Mouse (Mus musculus): ENCODE data around the gene Zfyve27. TPM values are rescaled to one million over a fixed set of nuclear protein-coding genes. Genes with fewer than 3 reads are reported as not detected.

The Zfyve27 gene
- polyA plus RNA-seq, 1 experiment from 2014 or later = 25.3 TPM

GRCm38 (mm10) chr19:42230288-42230568 is 66.5 kb downstream of the Zfyve27 start:
- no peaks in the 10 kb centered on the region for H3K4me1 ChIP-seq (ENCODE audit: insufficient read depth, low read depth, low read length)
- DNase-seq (ENCODE audit: low spot score) (no peak), ATAC-seq (no peak)
- no peak overlapping the region for H3K4me2 ChIP-seq (replicated peaks; ENCODE audit: low read depth, low read length)
- H3K9me3 ChIP-seq (ENCODE audit: low read length) = no peaks in the 10 kb centered on the region
- no peak overlapping the region for H3K9ac ChIP-seq (replicated peaks; ENCODE audit: low read depth)
- H3K27me3 ChIP-seq (replicated peaks; ENCODE audit: insufficient read depth, low read length) = no peaks in the 10 kb centered on the region
- H3K36me3 ChIP-seq (ENCODE audit: insufficient read depth, low read length) = no peaks in the 10 kb centered on the region
- H3K27ac ChIP-seq (ENCODE audit: low read length) = no peak overlapping the region
- H3K4me3 ChIP-seq (ENCODE audit: low read depth, low read length) = no peak overlapping the region
- TF ChIP-seq CTCF (IDR thresholded peaks at IDR 0.05) (no peak), EP300 (IDR thresholded peaks at IDR 0.05) (no peak)
- 54% methylated on average over 5 of the region's 5 CpGs for WGBS

DNA sequence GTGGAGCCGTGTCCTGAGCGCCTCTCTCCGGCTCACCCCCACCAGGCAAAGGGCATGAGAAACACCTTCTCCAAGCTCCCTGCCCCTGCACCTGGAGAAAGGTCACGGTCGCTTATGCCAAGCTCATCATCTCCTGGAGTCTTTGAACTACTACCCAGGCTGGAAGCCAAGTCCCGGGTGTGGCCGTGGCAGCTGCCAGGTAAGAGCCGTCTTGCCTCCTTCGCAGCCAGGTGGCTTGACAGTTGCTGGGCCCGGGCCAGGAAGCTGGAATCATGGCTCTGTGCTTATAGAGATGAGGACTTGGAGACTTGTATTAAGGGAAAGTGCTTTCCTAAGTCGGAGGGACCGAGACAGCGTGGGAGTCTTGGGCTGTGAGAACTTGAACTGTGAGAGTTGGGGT is 67.2 kb downstream of the Zfyve27 start:
- 68% methylated on average over 13 of the region's 13 CpGs for WGBS
- Histone ChIP-seq H3K4me2 (replicated peaks; ENCODE audit: low read depth, low read length) (no peak overlapping the region), H3K4me1 (ENCODE audit: insufficient read depth, low read depth, low read length) (no peaks in the 10 kb centered on the region), H3K4me3 (ENCODE audit: low read depth, low read length) (no peak overlapping the region), H3K36me3 (ENCODE audit: insufficient read depth, low read length) (no peaks in the 10 kb centered on the region), H3K9me3 (ENCODE audit: low read length) (no peaks in the 10 kb centered on the region), H3K27ac (ENCODE audit: low read length) (no peak overlapping the region), H3K9ac (replicated peaks; ENCODE audit: low read depth) (no peak overlapping the region), H3K27me3 (replicated peaks; ENCODE audit: insufficient read depth, low read length) (no peaks in the 10 kb centered on the region)
- ATAC-seq (no peak), DNase-seq (ENCODE audit: low spot score) (no peak)
- TF ChIP-seq CTCF (IDR thresholded peaks at IDR 0.05) (no peak), EP300 (IDR thresholded peaks at IDR 0.05) (no peak)

DNA sequence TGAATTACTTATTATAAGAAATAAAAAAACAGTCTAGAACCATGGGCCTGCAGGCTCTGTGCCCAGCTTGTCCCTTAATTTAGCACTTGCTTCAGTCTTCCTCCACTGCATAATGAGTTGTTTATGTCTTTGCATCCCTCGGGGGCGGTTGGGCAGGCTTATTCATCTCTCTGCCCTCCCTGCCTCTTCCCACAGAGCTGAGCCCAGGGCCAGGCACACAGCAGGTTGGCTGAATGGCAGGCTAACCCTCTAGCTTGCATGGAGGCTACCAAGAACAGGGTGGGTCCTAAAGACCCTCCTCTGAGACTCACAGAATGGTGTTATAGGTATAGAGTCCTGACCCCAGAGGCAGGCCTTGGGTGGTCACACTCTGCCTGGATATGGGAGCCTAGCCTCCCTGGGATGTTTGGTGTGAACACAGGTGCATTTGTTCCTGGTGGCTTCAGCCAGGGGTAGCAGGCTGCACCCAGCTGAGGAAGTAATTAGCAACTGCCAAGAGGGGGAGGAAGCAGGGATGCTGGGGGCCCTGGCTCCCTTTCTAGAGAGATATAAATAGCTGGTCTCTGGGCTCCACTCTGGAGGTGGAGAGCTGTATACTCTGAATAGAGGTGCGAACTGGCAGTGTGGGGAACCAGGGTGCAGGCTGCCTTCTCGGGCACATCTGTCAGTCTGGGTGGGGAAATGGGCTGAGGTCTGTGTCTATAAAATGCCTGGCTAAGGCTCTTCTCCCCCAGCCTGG is 74.0 kb downstream of the Zfyve27 start:
- Histone ChIP-seq H3K4me3 (ENCODE audit: low read depth, low read length) (no peak overlapping the region), H3K27me3 (replicated peaks; ENCODE audit: insufficient read depth, low read length) (no peaks in the 10 kb centered on the region), H3K27ac (ENCODE audit: low read length) (no peak overlapping the region), H3K4me1 (ENCODE audit: insufficient read depth, low read depth, low read length) (no peaks in the 10 kb centered on the region), H3K36me3 (ENCODE audit: insufficient read depth, low read length) (no peaks in the 10 kb centered on the region), H3K9me3 (ENCODE audit: low read length) (no peaks in the 10 kb centered on the region), H3K9ac (replicated peaks; ENCODE audit: low read depth) (no peak overlapping the region), H3K4me2 (replicated peaks; ENCODE audit: low read depth, low read length) (no peak overlapping the region)
- no peak for DNase-seq (ENCODE audit: low spot score)
- WGBS = 19% methylated on average over 4 of the region's 4 CpGs
- no peak for ATAC-seq
- no peak for TF ChIP-seq EP300 (IDR thresholded peaks at IDR 0.05)
- TF ChIP-seq CTCF (IDR thresholded peaks at IDR 0.05) = no peak

GRCm38 (mm10) chr19:42238341-42238715 is 74.6 kb downstream of the Zfyve27 start:
- no peak for DNase-seq (ENCODE audit: low spot score)
- no peak overlapping the region for H3K9ac ChIP-seq (replicated peaks; ENCODE audit: low read depth)
- no peak overlapping the region for H3K4me3 ChIP-seq (ENCODE audit: low read depth, low read length)
- no peak overlapping the region for H3K4me2 ChIP-seq (replicated peaks; ENCODE audit: low read depth, low read length)
- no peaks in the 10 kb centered on the region for H3K4me1 ChIP-seq (ENCODE audit: insufficient read depth, low read depth, low read length)
- H3K27me3 ChIP-seq (replicated peaks; ENCODE audit: insufficient read depth, low read length) = no peaks in the 10 kb centered on the region
- TF ChIP-seq CTCF (IDR thresholded peaks at IDR 0.05) = no peak
- TF ChIP-seq EP300 (IDR thresholded peaks at IDR 0.05) = no peak
- WGBS = 54% methylated on average over 7 of the region's 7 CpGs
- H3K27ac ChIP-seq (ENCODE audit: low read length) = no peak overlapping the region
- H3K36me3 ChIP-seq (ENCODE audit: insufficient read depth, low read length) = no peaks in the 10 kb centered on the region
- ATAC-seq = no peak
- H3K9me3 ChIP-seq (ENCODE audit: low read length) = no peaks in the 10 kb centered on the region

GRCm38 (mm10) chr19:42240881-42241280 is 77.1 kb downstream of the Zfyve27 start:
- H3K36me3 ChIP-seq (ENCODE audit: insufficient read depth, low read length) = no peaks in the 10 kb centered on the region
- no peak overlapping the region for H3K4me3 ChIP-seq (ENCODE audit: low read depth, low read length)
- H3K4me1 ChIP-seq (ENCODE audit: insufficient read depth, low read depth, low read length) = no peaks in the 10 kb centered on the region
- TF ChIP-seq EP300 (IDR thresholded peaks at IDR 0.05) (no peak), CTCF (IDR thresholded peaks at IDR 0.05) (no peak)
- H3K9ac ChIP-seq (replicated peaks; ENCODE audit: low read depth) = no peak overlapping the region
- no peak for ATAC-seq
- no peak for DNase-seq (ENCODE audit: low spot score)
- no peak overlapping the region for H3K27ac ChIP-seq (ENCODE audit: low read length)
- no peak overlapping the region for H3K4me2 ChIP-seq (replicated peaks; ENCODE audit: low read depth, low read length)
- H3K27me3 ChIP-seq (replicated peaks; ENCODE audit: insufficient read depth, low read length) = no peaks in the 10 kb centered on the region
- WGBS = 53% methylated on average over 8 of the region's 8 CpGs
- no peaks in the 10 kb centered on the region for H3K9me3 ChIP-seq (ENCODE audit: low read length)

DNA sequence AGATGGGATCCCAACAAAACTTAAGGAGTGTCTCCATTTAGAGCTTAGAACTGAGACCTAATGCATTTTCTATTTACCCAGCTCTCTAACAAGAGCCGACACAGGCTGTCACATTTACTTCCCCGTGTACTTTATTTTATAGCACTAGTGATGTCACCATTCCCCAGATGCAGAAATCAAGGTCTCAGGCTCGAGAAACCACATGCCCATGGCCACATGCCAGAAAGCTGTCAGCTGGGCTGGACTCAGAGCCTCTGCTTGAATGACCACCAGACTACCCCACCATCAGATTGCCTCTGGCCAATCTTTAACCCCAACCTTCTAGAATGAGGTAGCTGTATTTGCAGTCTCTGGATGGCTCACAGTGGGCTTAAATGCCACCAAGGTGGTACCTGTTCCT is 79.7 kb downstream of the Zfyve27 start:
- H3K36me3 ChIP-seq (ENCODE audit: insufficient read depth, low read length) = no peaks in the 10 kb centered on the region
- no peak for TF ChIP-seq CTCF (IDR thresholded peaks at IDR 0.05)
- no peak for TF ChIP-seq EP300 (IDR thresholded peaks at IDR 0.05)
- no peaks in the 10 kb centered on the region for H3K27me3 ChIP-seq (replicated peaks; ENCODE audit: insufficient read depth, low read length)
- H3K4me1 ChIP-seq (ENCODE audit: insufficient read depth, low read depth, low read length) = no peaks in the 10 kb centered on the region
- no peaks in the 10 kb centered on the region for H3K9me3 ChIP-seq (ENCODE audit: low read length)
- DNase-seq (ENCODE audit: low spot score) = no peak
- H3K27ac ChIP-seq (ENCODE audit: low read length) = no peak overlapping the region
- 45% methylated on average over 3 of the region's 3 CpGs for WGBS
- H3K9ac ChIP-seq (replicated peaks; ENCODE audit: low read depth) = no peak overlapping the region
- ATAC-seq = no peak
- H3K4me3 ChIP-seq (ENCODE audit: low read depth, low read length) = no peak overlapping the region
- no peak overlapping the region for H3K4me2 ChIP-seq (replicated peaks; ENCODE audit: low read depth, low read length)

Other genes with a start within 250 kb of the Zfyve27 start
- gene Exosc1, start 230.5 kb upstream of the Zfyve27 start, polyA plus RNA-seq (2015; fragmentation: Nextera tagmentation; extraction: Ambion mirVana) = 43.4 and 45.2 TPM in 2 replicates
- 46.9 and 55.1 TPM in 2 replicates for gene Zdhhc16, start 230.5 kb upstream of the Zfyve27 start, polyA plus RNA-seq (2015; fragmentation: Nextera tagmentation; extraction: Ambion mirVana)
- gene Mms19, start 182.8 kb upstream of the Zfyve27 start, polyA plus RNA-seq (2015; fragmentation: Nextera tagmentation; extraction: Ambion mirVana) = 12.8 and 16.5 TPM in 2 replicates
- gene Ubtd1, start 182.2 kb upstream of the Zfyve27 start, polyA plus RNA-seq (2015; fragmentation: Nextera tagmentation; extraction: Ambion mirVana) = 21.3 and 23.2 TPM in 2 replicates
- gene Ankrd2, start 128.0 kb upstream of the Zfyve27 start, polyA plus RNA-seq (2015; fragmentation: Nextera tagmentation; extraction: Ambion mirVana) = 0.53 and 0.62 TPM in 2 replicates
- gene Hoga1, start 118.3 kb upstream of the Zfyve27 start, polyA plus RNA-seq (2015; fragmentation: Nextera tagmentation; extraction: Ambion mirVana) = 4.9 and 6.4 TPM in 2 replicates
- gene 4933411K16Rik, start 111.7 kb upstream of the Zfyve27 start, polyA plus RNA-seq (2015; fragmentation: Nextera tagmentation; extraction: Ambion mirVana) = 0.10 and 0.14 TPM in 2 replicates
- gene Morn4, start 77.6 kb upstream of the Zfyve27 start, polyA plus RNA-seq (2015; fragmentation: Nextera tagmentation; extraction: Ambion mirVana) = 5.5 and 5.8 TPM in 2 replicates
- 24.2 and 24.6 TPM in 2 replicates for gene Pi4k2a, start 73.5 kb upstream of the Zfyve27 start, polyA plus RNA-seq (2015; fragmentation: Nextera tagmentation; extraction: Ambion mirVana)
- 114 and 135 TPM in 2 replicates for gene Avpi1, start 34.9 kb upstream of the Zfyve27 start, polyA plus RNA-seq (2015; fragmentation: Nextera tagmentation; extraction: Ambion mirVana)
- 23.0 and 23.1 TPM in 2 replicates for gene Marveld1, start 16.6 kb upstream of the Zfyve27 start, polyA plus RNA-seq (2015; fragmentation: Nextera tagmentation; extraction: Ambion mirVana)
- 0.18 TPM in 1 of 2 replicates, not detected in the other for gene Sfrp5, start 38.3 kb downstream of the Zfyve27 start, polyA plus RNA-seq (2015; fragmentation: Nextera tagmentation; extraction: Ambion mirVana)
- gene Golga7b, start 83.6 kb downstream of the Zfyve27 start, polyA plus RNA-seq (2015; fragmentation: Nextera tagmentation; extraction: Ambion mirVana) = 0.06 TPM in 1 of 2 replicates, not detected in the other